Mouse (Mus musculus) intestine, postnatal 0 days (tissue): ENCODE measurements around the gene Rbm7. TPM values are rescaled to one million over a fixed set of nuclear protein-coding genes. Genes with fewer than 3 reads are reported as not detected.

Experiments used
- ATAC-seq: fragments of 200-750 bp; cut with Nextera tagmentation; 2 replicates; pipeline ENCODE4 v1.8.0; 2017; ENCODE audit warnings: mild to moderate bottlenecking, moderate TSS enrichment, moderate library complexity
- H3K27ac ChIP-seq: fragments of 300-500 bp; sonication (generic); 2 replicates; pipeline ENCODE4 v1.5.1; 2014; ENCODE audit warnings: mild to moderate bottlenecking, low read depth, low read length, moderate library complexity
- H3K27me3 ChIP-seq: fragments of 300-500 bp; sonication (generic); replicated peaks from 2 replicates; pipeline ENCODE4 v1.6.1; 2014; ENCODE audit warnings: low read length, mixed read lengths; ENCODE audit not compliant: control insufficient read depth, insufficient read depth
- H3K36me3 ChIP-seq: fragments of 300-500 bp; sonication (generic); 2 replicates; pipeline ENCODE4 v1.6.1; 2014; ENCODE audit warnings: mild to moderate bottlenecking, moderate library complexity; ENCODE audit not compliant: control insufficient read depth, insufficient read depth
- H3K4me1 ChIP-seq: fragments of 300-500 bp; sonication (generic); replicated peaks from 2 replicates; pipeline ENCODE4 v1.6.1; 2014; ENCODE audit warnings: antibody characterized with exemption, low read length, mixed read lengths; ENCODE audit not compliant: control insufficient read depth, insufficient read depth
- H3K4me2 ChIP-seq: fragments of 300-500 bp; sonication (generic); replicated peaks from 2 replicates; pipeline ENCODE4 v1.6.1; 2014; ENCODE audit warnings: low read depth, mild to moderate bottlenecking, moderate library complexity
- H3K4me3 ChIP-seq: fragments of 300-500 bp; sonication (generic); 2 replicates; pipeline ENCODE4 v1.5.1; 2014; ENCODE audit warnings: low read depth, low read length
- H3K9ac ChIP-seq: fragments of 300-500 bp; sonication (generic); 2 replicates; pipeline ENCODE4 v1.6.1; 2014; ENCODE audit warnings: mild to moderate bottlenecking, low read depth, low read length
- H3K9me3 ChIP-seq: fragments of 300-500 bp; sonication (generic); 2 replicates; pipeline ENCODE4 v1.6.1; 2016; ENCODE audit warnings: mixed run types; ENCODE audit not compliant: control insufficient read depth
- CTCF ChIP-seq: sonication (generic); IDR thresholded peaks from 2 replicates; pipeline ENCODE4 v1.5.1; 2016; ENCODE audit warnings: low read depth, mild to moderate bottlenecking, control low read depth, antibody characterized with exemption, moderate library complexity
- WGBS: fragments of 180-500 bp; shearing (Covaris S2); extraction: QIAGEN DNeasy Blood & Tissue Kit; methylation state at CpG from one replicate; pipeline ENCODE4 v1.1.7; 2014; 5-methylcytosine and 5-hydroxymethylcytosine counted together
- polyA plus RNA-seq: library from polyadenylated mRNA; unstranded; fragments of >200 nt; fragmentation: Nextera tagmentation; extraction: Ambion mirVana; gene quantifications from 2 replicates; pipeline ENCODE4 v1.2.1, GENCODE M21; 2015

Gene Rbm7
- polyA plus RNA-seq, 1 experiment from 2014 or later: 74.0 TPM

DNA sequence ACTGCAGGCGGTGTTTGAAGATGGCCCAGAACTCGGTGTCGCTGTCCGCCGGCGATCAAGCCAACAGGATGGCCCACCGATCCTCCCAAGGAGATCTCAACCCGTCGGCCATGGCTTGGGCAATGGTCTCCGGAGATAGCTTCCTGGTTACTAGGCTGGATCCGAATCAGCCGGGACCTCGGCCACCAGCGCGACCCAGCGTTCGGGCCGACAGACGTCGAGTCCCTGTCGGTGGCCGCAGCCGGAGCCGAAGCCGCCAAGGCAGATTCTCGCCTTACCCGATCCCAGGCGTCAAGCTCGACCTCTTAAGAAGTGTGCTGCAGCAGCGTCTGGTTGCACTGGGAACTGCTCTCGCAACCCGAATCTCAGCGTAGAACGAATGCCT is 441 bp upstream of the Rbm7 start:
- ATAC-seq: peak; percentile 60
- peak overlapping the region; percentile 87 for H3K9ac ChIP-seq
- H3K4me2 ChIP-seq: peak overlapping the region; percentile 86
- WGBS: 3% methylated on average over 34 of the region's 34 CpGs
- H3K36me3 ChIP-seq: peaks cover 25% of the 10 kb centered on the region
- peak overlapping the region; percentile 94 for H3K27ac ChIP-seq
- peak overlapping the region; percentile 92 for H3K4me3 ChIP-seq
- no peaks in the 10 kb centered on the region for H3K27me3 ChIP-seq
- TF ChIP-seq CTCF: no peak
- H3K4me1 ChIP-seq: no peaks in the 10 kb centered on the region
- no peaks in the 10 kb centered on the region for H3K9me3 ChIP-seq

DNA sequence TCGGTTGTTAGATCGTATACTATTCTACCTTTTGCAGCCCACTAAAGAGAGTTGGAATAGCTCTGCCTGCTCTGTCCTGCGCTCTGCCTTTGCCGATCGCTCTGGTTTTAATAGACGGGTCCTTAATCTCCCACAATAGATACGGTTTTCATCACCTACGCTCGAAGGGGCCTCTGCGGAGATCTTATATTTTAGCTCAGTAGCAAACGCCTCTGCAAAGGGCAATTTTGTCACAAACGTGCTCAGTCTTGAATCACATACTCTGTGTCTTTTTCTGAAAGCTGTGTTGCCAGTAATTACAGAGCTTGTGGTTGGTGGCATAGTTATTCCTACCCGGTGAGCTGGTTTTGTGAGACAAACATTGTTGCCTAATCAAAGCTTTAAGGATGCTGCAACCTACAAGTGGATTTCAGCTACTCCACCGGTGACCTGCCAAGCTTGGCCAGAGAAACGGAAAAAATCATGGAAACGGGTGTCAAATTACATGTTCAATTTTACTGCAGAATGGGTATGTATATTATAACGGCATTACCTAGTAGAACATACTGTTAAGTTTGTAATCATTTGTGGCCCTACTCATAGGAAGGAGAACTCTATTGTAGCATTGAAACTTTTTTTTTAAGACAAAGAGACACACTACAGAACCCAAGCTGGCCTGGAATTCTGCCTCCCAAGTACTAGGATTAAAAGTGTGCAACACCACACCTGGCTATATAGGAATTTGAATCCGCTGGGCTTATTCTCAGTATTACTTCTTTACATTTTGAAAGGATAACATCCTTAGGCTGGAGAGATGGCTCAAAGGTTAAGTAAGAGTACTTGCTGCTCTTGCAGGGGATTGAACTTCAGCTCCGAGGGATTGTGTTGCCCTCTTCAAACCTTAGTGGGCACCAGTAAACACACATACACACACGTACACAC is 13.6 kb downstream of the Rbm7 start:
- Histone ChIP-seq H3K4me3 (peak overlapping the region; percentile 85), H3K4me2 (peak overlapping the region; percentile 97), H3K9ac (no peak overlapping the region), H3K27ac (no peak overlapping the region), H3K36me3 (peaks cover 6% of the 10 kb centered on the region; the same call in 1 of the 2 replicates), H3K9me3 (no peaks in the 10 kb centered on the region), H3K4me1 (no peaks in the 10 kb centered on the region), H3K27me3 (no peaks in the 10 kb centered on the region)
- no peak for ATAC-seq
- WGBS: 34% methylated on average over 20 of the region's 20 CpGs
- TF ChIP-seq CTCF: no peak

DNA sequence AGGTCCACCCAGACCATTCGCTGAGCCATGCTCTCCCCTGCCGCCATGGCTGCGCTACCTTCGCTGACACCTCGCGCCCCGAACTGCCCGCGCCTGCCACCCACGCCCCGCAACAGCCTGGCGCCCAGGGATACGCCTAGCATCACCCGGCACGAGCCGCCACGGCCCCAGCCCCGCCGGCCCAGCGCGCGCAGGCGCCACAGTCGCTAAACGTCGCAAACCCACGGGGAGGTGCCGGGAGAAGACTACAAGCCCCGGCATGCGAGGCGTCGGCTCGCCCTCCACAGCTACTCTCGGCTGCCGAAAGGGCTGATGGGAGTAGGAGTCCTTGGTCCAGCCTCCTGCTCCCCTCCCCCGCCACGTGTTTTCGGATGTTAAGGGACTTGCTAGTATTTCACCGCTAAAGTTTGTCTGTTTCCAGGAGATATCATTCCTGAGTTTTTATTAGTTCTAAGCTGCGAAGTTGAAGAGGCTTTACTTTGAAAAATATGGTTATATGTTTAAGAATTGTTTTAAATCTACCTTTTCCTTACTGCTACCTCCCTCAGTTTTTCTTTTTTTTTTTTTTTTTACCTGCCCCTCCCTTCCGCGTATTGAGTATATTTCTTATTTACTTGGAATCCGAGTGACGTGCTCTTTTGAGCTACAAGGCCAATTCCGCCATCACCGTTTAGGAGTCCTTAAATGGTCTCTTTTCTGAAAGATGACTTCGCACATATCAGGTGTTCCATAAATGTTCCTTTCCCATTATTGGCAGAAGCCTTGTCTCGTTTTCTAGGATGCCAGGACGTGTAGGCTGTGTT is 14.5 kb downstream of the Rbm7 start, which contains the start of gene Rexo2:
Gene Rexo2 (minus strand): TSS at position 213 of the 803 bp plus-strand sequence.
- Histone ChIP-seq H3K4me2 (peak within 1 kb of the TSS; percentile 97), H3K27ac (no peak within 1 kb of the TSS; the same call in 1 of the 2 replicates), H3K9me3 (no peaks in the 10 kb centered on the region), H3K4me3 (peak within 1 kb of the TSS; percentile 85), H3K4me1 (no peaks in the 10 kb centered on the region), H3K36me3 (0 out of 2 replicates have a peak, but pooled peaks cover 5% of the 10 kb centered on the region), H3K27me3 (no peaks in the 10 kb centered on the region), H3K9ac (peak within 1 kb of the TSS; percentile 71)
- ATAC-seq: peak; percentile 99
- TF ChIP-seq CTCF: 0 out of 2 replicates have a peak, but pooled peaks have one; percentile 3
- 1% methylated on average over 48 of the region's 49 CpGs for WGBS

DNA sequence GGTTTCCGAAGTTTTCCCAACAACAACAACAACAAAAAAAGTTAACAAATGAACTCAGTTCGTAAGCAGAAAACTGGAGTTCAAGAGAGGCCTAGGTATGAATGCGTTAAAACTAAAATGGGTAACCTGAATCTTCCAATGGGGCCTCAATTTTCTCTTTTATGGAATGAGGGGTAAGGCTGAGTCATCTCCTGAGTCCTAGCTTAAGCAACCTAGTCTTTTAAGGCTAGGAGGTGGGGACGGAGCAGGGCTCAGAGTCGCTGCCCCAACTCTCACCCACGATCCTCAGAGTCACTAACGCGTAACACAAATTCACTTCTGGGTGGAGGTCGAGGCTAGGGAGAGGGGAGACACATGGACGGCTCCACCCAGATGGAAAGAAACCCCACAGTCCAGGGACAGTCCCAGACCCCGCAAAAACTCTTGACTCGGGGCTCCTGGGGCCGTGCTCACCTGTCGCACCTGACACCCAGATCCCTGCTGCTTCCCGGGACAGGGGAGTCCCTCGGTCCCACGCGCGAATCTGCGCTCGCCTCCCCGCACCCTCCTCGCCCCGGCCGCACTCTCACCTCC is 15.2 kb downstream of the Rbm7 start:
- Histone ChIP-seq H3K4me1 (no peaks in the 10 kb centered on the region), H3K4me3 (peak overlapping the region; percentile 85), H3K27me3 (no peaks in the 10 kb centered on the region), H3K27ac (no peak overlapping the region; the same call in 1 of the 2 replicates), H3K4me2 (peak overlapping the region; percentile 97), H3K9ac (peak overlapping the region; percentile 71), H3K36me3 (peaks cover 5% of the 10 kb centered on the region; the same call in 1 of the 2 replicates), H3K9me3 (no peaks in the 10 kb centered on the region)
- TF ChIP-seq CTCF: no peak
- WGBS: 7% methylated on average over 25 of the region's 25 CpGs
- ATAC-seq: peak; percentile 39

DNA sequence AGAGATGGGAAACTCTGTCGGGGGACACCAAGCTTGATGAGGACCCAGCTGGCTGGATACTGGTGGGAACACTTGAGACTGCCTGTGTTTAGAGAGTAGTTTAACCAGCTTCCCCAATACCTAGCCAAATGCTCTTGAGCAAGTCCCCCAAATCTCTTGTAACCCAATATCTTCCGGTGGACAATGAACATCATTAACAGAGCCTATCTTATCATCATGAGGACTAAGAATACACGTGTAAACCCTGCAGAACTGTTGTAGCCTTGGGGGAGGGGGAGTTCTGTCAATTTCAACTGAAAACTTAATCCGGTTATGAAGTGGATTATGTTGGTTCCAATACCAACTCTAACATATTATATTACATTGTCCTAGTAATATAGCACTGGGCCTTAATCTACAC is 16.3 kb downstream of the Rbm7 start:
- WGBS: 81% methylated on average over 4 of the region's 4 CpGs
- ATAC-seq: no peak
- H3K9me3 ChIP-seq: no peaks in the 10 kb centered on the region
- H3K27me3 ChIP-seq: no peaks in the 10 kb centered on the region
- H3K9ac ChIP-seq: no peak overlapping the region
- H3K27ac ChIP-seq: no peak overlapping the region
- no peak overlapping the region for H3K4me2 ChIP-seq
- peaks cover 3% of the 10 kb centered on the region for H3K36me3 ChIP-seq
- H3K4me1 ChIP-seq: no peaks in the 10 kb centered on the region
- TF ChIP-seq CTCF: no peak
- no peak overlapping the region for H3K4me3 ChIP-seq
